Mouse (Mus musculus): ENCODE results near the gene 1700001K19Rik.
"Not testable (repeated sequence)": the region's sequence is repeated elsewhere in the genome, so short reads cannot be mapped to it uniquely, and the experiment has no call there.

The 1700001K19Rik gene

DNA sequence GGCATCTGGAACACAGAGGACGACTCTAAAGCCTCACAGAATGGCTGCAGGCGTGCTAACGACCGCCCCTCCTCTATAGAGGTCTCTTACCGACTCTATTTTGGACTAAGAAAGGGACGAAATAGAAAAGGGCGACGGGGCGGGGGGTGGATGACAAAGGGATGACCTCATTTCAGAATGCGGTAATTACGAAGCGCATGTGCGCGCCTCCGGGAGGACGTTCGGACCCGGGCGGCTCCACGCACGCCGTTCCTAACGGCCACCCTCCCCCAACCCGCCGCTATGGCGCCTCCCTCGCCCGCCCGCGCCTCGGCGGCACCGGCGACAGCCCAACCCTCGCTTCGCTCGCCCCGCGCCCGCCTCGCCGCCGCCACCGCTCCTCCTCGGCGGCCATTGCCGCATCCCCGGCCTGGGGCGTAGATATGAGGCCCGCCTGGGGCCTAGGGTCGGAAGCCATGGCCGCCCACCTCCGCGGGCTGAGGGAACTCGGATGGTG, 13.3 kb upstream of the 1700001K19Rik start:
- DNase-seq, result peak; percentile 79

DNA sequence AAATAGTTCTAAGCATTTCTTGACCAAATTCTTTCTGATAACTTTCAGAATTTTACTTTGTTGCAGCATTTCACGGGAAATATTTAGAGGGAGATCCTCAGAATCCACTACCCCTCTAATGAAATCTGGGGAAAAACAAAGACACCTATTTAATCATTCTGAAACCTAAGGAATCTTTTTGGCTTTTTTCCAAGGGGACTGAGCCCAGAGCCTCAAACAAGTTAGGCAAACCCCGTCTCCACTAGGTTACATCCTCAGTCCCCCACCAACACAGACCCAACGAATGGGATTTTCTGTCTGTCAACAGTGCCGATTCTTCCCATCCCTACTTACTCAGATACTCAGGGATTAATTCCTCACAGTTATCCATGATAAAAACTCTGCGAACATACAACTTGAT, 11.0 kb upstream of the 1700001K19Rik start:
- DNase-seq, result not testable (repeated sequence)

DNA sequence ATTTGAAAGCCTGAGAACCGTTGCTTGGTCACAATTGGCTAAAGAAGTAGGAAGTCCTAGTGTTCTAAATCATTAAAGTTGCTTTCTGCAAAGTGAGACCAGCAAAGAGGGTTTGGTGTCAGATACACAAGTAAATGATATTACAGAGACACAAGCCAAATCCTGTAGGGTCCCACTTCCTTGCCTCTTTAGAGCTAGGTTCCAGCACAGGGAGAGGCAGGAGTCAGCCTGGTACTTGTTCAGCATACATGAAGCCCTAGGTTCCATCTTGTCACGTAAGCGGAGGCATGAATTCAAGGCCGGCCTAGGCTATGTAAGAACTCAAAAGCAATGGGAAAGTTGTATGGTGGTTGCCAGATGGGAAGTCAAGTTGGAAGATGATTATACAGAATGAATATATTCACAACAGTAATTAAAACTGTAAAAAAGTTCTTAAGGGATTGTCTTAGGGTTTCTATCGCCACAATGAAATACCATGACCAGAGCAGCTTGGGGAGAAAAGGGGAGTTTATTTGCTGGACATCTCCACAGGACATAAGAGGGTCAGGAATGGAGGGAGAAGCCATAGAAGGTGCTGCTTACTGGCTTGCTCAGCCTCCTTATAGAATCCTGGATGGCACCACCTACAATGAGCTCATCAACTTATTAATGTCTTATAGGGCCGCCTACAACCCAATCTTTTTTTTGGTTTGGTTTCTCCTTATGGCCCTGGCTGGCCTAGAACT, 7.7 kb upstream of the 1700001K19Rik start:
- DNase-seq, result no peak

DNA sequence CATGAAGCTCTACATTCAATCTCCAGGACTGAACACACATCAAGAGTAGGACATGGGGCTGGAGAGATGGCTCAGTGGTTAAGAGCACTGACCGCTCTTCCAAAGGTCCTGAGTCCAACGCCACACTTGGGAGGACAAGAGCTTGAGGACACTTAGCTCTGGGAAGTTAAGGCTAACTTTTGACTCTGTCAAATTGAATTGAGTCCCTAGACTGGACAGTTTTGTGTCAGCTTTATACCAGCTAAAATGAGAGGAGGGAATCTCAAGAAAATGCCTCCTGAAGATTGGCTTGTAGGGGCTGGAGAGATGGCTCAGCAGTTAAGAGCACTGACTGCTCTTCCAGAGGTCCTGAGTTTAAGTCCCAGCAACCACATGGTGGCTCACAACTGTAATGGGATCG, 6.5 kb upstream of the 1700001K19Rik start:
- DNase-seq, result not testable (repeated sequence)

DNA sequence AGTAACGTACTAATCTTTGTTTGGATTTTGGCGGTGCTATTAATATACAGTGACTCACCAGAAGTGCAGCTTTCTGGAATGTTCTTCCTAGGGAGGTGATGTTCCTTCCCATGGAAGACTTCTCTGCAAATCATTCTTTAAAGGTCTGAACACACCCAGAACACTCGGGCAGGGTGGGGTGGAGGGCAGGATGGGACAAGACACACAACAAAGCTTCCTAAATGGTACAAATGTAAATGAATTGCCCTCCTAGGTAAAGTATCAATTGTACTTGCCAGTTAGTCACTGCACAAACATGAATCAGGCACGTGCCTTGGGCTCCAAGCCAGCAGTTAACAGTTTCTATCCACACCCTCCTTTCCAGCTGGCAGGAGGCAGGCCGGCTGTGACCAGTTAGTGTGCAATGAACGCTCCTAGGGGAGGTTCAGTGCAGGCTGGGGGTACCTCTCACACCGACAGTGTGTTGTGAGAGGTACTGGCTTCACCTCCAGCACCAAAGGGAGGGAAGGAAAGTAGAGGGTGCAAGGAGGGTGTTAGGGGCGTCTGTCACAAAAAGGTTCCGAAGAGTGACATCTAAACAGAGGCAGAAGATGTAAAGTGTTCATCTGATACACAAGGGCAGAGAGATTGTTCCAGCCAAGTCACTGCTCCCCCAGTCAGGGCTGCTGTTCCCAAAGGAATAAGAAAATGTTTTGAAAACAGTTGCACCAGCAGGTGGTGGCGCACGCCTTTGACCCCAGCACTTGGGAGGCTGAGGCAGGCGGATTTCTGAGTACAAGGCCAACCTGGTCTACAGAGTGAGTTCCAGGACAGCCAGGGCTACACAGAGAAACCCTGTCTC, 5.7 kb upstream of the 1700001K19Rik start:
- DNase-seq, result no peak

DNA sequence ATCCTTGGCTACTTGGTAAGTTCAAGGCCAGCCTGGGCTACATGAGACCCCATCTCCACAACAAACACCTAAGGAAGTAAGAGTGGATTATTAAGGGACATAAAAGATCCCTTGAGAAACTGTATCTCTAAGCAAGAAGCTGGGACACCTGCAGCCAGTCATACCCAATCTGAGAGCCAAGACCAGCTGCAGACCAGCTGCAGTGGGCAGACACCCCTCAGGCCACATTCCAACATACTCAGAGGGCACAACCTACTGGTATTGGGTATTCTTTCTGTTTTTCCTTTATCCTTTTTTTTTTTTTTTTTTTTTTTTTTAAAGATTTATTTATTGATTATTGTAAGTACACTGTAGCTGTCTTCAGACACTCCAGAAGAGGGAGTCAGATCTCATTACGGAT, 1.2 kb upstream of the 1700001K19Rik start:
- no peak for DNase-seq

DNA sequence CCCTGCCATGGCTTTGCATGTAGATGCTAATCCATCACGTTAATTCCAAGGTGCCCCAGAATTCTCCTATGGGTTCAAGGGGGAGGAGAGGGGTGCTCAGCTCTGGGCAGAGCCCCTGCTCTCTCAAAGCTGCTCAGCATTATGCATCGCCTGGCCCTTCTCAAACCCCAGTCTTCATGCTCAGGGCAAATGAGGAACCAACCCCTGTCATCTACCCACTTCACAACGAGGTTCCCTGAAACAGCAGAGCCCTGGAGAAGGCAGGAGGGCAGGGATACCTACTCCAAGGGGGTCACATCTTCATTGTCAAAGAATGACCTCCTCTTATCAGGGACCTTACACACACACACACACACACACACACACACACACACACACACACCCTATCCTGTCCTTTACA, 541 bp downstream of the 1700001K19Rik start:
- no peak for DNase-seq

DNA sequence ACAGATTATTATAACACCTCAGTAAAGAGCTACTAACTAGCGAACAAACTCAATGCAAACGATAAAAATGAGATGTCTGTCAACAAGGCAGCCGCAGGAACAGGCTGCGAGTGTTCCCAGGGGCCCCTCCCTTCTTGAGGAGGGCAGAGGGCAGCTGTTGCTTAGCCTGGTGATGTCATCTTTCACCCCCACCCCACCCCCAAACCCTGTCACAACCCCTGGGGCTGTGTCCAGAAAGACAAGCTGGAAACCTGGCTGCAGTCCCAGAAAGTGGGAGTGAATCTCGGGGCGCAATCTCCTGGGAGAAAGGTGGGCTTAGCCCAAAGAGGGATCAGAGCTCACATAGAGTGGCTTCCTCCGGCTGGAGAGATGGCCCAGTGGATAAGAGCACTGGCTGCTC, 1.2 kb downstream of the 1700001K19Rik start:
- no peak for DNase-seq

DNA sequence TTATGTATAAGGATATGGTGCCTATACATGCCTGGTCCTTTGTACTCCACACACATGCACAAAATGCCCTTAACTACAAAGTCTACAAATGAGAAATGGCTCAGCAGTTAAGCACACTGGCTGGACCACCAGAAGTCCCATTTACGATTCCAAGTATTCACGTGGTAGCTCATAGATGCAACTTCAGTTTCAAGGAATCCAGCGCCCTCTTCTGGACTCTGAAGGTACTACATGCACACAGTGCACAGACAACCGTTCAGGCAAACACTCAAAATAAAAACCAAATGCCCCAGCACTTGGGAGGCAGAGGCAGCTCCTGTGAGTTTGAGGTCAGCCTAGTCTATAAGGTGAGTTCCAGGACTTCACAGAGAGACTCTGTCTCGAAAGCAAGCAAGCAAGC, 8.2 kb downstream of the 1700001K19Rik start:
- no peak for DNase-seq

DNA sequence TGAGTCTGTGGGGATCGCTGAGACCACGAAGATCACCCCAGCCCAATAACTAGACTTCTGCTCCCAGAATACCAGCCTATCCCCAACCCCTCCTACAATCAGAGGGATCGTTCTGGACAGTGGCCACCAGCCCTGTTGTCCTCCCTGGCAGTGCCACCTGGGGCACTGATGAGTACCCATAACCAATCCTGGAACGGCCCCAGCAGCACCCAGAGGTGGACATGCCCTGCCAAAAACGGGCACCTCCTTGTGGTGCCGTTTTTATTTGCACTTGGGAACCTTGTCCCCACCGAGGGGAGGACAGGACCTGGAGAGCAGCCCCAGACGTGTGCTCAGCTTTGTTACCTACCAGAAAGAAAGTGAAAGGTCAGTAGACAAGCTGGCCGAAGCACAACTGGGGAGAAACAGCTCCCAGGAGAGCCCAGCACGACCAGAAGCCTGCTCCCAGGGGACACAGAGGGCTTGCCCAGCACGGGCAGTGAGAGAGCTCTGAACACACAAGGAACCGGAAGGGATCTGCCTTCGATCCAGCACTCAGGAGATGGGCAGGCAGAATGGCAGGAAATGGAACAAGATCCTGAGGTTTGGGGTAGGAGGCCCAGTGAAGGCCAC, 14.8 kb downstream of the 1700001K19Rik start:
- no peak for DNase-seq

DNA sequence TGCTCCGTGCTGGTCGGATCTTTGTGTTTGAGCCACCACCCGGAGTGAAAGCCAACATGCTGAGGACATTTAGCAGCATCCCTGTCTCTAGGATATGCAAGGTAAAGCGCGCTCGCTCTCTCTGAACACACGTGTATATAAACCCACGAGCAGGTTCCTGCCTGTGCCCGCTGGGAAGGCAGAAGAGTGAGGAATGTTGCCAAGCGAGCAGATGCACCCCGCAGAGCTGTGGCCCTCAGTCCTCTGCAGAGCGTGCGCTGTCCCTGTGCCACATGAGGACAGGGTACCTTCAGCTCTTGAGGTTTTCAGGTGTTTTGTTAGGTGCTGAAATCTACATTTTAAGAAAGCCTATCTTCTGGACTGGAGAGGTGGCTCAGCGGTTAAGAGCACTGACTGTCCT, 20.7 kb downstream of the 1700001K19Rik start:
- peak; percentile 26 for DNase-seq

DNA sequence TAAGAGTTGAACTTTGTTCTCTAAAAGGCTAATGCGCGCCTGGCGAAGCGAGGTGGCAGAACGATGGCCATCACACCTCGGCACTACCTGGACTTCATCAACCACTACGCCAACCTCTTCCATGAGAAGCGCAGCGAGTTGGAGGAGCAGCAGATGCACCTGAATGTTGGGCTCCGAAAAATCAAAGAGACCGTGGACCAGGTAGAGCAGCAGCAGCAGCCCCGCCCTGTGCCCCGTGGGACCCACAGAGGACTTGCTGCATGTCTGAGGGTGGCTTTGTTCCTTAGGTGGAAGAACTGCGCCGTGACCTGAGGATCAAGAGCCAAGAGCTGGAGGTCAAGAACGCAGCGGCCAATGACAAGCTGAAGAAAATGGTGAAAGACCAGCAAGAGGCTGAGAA, 31.0 kb downstream of the 1700001K19Rik start:
- DNase-seq, result no peak

DNA sequence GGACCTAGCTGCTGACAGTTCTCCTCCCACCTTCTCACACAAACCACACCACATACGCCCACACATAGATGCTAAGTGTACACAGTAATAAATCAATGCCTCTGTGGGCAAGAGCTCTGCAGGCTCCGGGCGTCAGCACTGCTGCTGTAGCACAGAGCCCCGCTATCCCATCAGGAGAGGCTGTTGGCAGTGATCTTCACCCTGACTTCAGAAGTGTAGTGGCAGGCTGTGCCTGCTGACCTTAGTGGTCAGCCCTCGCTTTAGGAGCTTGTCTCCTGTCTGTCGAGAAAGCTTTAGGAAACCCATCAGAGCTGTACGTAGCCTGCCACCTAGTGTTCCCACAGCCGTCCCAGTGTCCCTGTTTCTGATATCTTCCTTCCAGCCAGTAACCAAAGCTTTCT, 32.2 kb downstream of the 1700001K19Rik start:
- no peak for DNase-seq

DNA sequence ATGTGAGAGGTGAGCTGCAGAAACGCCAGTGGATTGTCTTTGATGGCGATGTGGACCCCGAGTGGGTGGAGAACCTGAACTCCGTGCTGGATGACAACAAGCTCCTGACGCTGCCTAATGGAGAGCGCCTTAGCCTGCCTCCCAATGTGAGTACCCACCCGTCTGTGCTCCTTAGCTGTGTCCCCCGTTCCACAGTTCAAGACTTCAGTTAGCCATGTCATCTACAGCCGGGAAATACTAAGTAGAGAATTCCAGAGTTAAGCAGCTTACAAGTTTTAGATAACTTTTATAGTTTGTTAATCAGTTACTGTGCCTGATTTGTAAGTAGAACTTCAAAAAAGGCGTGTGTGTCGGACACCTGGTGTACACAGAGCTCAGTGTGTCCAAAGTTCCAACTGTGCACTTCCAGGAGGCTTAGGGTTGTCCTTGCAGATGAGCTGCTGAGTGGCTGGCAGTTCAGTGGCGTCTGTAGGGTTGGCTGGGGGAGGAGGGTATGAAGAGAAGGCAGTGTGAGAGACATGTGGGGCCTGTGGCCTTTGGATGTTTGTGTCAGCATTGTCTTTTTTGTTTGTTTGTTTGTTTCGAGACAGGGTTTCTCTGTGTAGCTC, 44.8 kb downstream of the 1700001K19Rik start:
- DNase-seq, result no peak

DNA sequence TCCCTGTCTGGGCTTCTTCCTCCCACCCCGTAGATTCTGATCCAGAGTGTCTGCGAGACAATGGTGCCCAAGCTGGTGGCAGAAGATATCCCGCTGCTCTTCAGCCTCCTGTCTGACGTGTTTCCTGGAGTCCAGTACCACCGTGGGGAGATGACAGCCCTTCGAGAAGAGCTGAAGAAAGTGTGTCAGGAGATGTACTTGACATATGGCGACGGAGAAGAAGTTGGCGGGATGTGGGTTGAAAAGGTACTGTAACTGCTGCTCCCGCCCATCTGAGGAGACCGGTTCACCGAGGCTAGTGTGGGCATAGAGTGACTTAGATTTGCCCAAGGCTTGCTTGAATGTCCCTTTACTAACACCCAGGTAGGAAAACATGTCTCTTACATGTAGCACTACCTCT, 46.1 kb downstream of the 1700001K19Rik start:
- DNase-seq, result no peak

DNA sequence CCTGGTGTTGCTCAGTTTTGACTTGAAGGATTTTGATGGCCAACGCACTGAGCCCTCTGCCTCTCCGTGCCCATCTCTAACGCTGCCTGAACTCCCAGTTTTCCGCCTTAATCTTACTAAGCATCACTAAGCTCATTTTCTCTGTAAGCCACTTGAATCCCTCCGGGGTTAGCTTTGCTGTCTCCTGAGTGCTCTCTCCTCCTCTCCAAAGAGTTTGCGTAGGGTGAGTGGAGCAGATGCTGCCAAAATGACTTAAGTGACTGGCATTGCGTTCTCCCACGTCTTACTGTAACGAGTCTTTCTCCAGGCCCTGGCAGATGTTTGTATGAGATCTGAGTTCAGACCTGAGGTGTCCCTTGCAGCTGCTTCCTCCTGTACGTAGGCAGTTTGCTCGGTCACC, 52.4 kb downstream of the 1700001K19Rik start:
- no peak for DNase-seq

Measured in cerebellum, adult 9-10 months (tissue).